In genomic region chr11:33513376-33513991, GRCm38 (mm10) we compare ENCODE assay signal across 8 mouse cellular contexts. TPM values are rescaled to one million over a fixed set of nuclear protein-coding genes. Genes with fewer than 3 reads are reported as not detected.
A peak's percentile ranks its signal among the peaks of the same experiment; 100 is the strongest.
DNase-seq lines count a peak whose midpoint lies in the region; ATAC-seq and TF ChIP-seq lines count a peak whose summit lies in the region.
"Had no signal": no experiment of that assay in that cellular context is flagged by ENCODE, and none has a peak within 500 bp of the region (broad histone marks: within the 10 kb centered on the region; RNA-seq: fewer than 3 reads in every experiment).

TSS of gene Ranbp17 (minus strand) at chr11:33513746.

- no peaks in the 10 kb centered on the region for H3K27me3 ChIP-seq in intestine, embryonic 14.5 days (replicated peaks; ENCODE audit: control insufficient read depth, insufficient read depth, low read length)
- H3K27me3 ChIP-seq in small intestine, adult 2 months (ENCODE audit: control insufficient read depth, insufficient read depth, low read length) = peaks cover 5% of the 10 kb centered on the region; the same call in 1 of the 2 replicates

- peak within 1 kb of the TSS; percentile 86 for H3K4me3 ChIP-seq in intestine, embryonic 14.5 days (ENCODE audit: low read depth, low read length)
- H3K4me3 ChIP-seq in small intestine, adult 2 months (ENCODE audit: low read depth, low read length) = peak within 1 kb of the TSS; percentile 66

- TF ChIP-seq CTCF in small intestine, adult 2 months (IDR thresholded peaks at IDR 0.05; ENCODE audit: extremely low read depth, insufficient read length, insufficient replicate concordance, low read depth, low read length) = no peak

- no peaks in the 10 kb centered on the region for H3K36me3 ChIP-seq in intestine, embryonic 14.5 days (ENCODE audit: control insufficient read depth, insufficient read depth, low read length)
- H3K36me3 ChIP-seq in small intestine, adult 2 months (ENCODE audit: control insufficient read depth, insufficient read depth, low read length) = no peaks in the 10 kb centered on the region

- ATAC-seq in intestine, embryonic 14.5 days (replicated peaks; ENCODE audit: low FRiP score, low TSS enrichment, low read depth) = peak; percentile 88

- H3K4me1 ChIP-seq in intestine, embryonic 14.5 days (replicated peaks; ENCODE audit: control insufficient read depth, insufficient read depth, low read length) = no peaks in the 10 kb centered on the region
- no peaks in the 10 kb centered on the region for H3K4me1 ChIP-seq in small intestine, adult 2 months (ENCODE audit: control insufficient read depth, insufficient read depth, insufficient read length, low read length)

- peak within 1 kb of the TSS; percentile 77 for H3K4me2 ChIP-seq in intestine, embryonic 14.5 days (ENCODE audit: low read length)

- no peaks in the 10 kb centered on the region for H3K9me3 ChIP-seq in intestine, embryonic 14.5 days (ENCODE audit: control insufficient read depth, low read length)

- H3K27ac ChIP-seq in intestine, embryonic 14.5 days (ENCODE audit: low read depth) = peak within 1 kb of the TSS; percentile 77
- no peak within 1 kb of the TSS for H3K27ac ChIP-seq in small intestine, adult 2 months (ENCODE audit: insufficient read depth, low read depth, low read length)
- H3K27ac ChIP-seq: macrophage had no signal

- peak within 1 kb of the TSS; percentile 79 for H3K9ac ChIP-seq in intestine, embryonic 14.5 days (ENCODE audit: low read length)

- 2% methylated on average over 67 of the region's 72 CpGs for WGBS in intestine, embryonic 14.5 days
- 4% methylated on average over 69 of the region's 72 CpGs for WGBS in small intestine, adult 2 months

- DNase-seq in adrenal gland, postnatal 25 days = peak; percentile 75
- DNase-seq in cerebellum, postnatal 14 days = peak; percentile 69 to 74
- peak; percentile 7 to 20 for DNase-seq in frontal cortex, postnatal 36 days (ENCODE audit: low spot score in 2 of 2)
- DNase-seq in intestine, embryonic 14.5 days (ENCODE audit: low spot score) = peak; percentile 79
- DNase-seq in left cerebral cortex, postnatal 4 days = peak; percentile 62
- DNase-seq in mesoderm, embryonic 11.5 days (ENCODE audit: low read depth, low spot score) = peak; percentile 76

- no peak for TF ChIP-seq POLR2A in small intestine, adult 2 months (IDR thresholded peaks at IDR 0.05; ENCODE audit: low read depth, low read length)

- intact Hi-C loops in left cerebral cortex, postnatal 4 days (cut with DNase I) = no loop called here

RNA-seq across cellular contexts. Expression of gene Ranbp17, which starts in this region (rescaled TPM):
- total RNA-seq in adrenal gland, postnatal 25 days (2021) = 5.3 and 5.9 TPM in 2 replicates
- 6.8 and 7.6 TPM in 2 replicates for polyA plus RNA-seq in intestine, embryonic 14.5 days (2014; fragmentation: Nextera tagmentation; extraction: Ambion mirVana)
- total RNA-seq in left cerebral cortex, postnatal 4 days (2021) = 10 to 100 TPM in 1 of 2 experiments, 1 to 10 TPM in 1; 7.3 to 10.7 TPM
- polyA plus RNA-seq in small intestine, adult 2 months (2012; rRNA removed) = 0.05 and 0.13 TPM in 2 replicates
- polyA plus RNA-seq: macrophage had no signal

Comparison
In these comparisons a context has a peak if more than half of its experiments do, and no peak if none do; other contexts are left out.
1. DNase-seq: peak in every context shown above with its lines; median percentile 79 in intestine, embryonic 14.5 days; 76 in mesoderm, embryonic 11.5 days; 75 in adrenal gland, postnatal 25 days; 72 in cerebellum, postnatal 14 days; 62 in left cerebral cortex, postnatal 4 days; 14 in frontal cortex, postnatal 36 days.